Mouse (Mus musculus) testis, postnatal 10 days (tissue): Measurements from ENCODE around the gene Filip1l.

Experiments used
- DNase-seq: peaks from one replicate; pipeline ENCODE4 v3.0.0; 2021; ENCODE audit warnings: low spot score

Filip1l gene

DNA sequence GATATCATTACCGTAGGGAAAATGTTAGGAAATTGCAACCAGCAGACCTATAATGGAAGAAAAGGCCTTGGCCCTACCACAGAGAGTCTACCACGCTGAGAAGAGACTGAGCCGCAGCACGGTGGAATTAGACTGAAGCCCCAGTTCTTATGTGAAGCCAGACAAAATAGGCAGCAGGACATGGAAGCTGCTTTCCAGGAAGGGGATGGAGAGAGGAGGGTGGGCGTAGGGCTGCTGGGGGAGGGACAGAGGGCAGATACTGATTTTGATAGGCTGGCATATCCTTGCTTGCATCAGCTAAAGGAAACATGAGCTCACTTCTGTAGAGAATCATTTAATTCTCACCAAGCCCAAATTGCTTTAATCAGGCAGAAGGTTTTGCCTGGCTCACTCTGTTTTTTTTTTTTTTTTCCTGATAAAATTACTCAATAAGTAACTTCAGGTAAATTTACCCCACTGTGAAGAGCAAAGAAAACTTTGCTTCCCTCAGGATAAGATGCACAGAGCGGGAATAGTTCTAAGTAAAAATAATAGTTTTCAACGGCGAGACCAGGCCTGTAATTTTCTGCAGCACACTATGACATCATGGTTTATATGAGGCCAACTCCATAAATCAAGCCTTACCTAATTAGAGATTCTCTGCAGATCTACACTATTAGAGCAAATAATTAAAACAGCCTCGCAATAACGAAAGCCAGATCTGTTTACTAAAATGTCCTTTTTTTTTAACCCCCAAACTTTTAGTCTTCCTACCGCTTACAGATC lies 84.8 kb downstream of the Filip1l start:
- no peak for DNase-seq

DNA sequence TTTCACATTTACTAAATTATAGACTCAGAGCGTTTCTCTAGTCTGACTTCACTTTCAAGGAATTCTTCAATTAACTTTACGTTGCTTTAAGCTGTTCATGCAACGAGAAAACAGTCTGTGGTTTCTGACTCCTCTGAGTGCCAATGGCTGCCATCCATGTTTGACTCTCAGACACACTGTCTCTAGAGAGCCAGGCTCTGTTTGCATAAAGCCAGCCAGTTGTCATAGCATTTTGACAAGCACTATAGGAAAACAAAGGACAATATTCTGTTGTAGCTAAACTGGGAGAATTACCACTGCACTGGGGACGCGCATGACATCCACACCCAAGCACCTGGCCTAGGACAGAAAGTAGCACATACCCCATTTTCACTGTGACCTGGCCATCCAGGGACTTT lies 85.4 kb downstream of the Filip1l start:
- DNase-seq: no peak

DNA sequence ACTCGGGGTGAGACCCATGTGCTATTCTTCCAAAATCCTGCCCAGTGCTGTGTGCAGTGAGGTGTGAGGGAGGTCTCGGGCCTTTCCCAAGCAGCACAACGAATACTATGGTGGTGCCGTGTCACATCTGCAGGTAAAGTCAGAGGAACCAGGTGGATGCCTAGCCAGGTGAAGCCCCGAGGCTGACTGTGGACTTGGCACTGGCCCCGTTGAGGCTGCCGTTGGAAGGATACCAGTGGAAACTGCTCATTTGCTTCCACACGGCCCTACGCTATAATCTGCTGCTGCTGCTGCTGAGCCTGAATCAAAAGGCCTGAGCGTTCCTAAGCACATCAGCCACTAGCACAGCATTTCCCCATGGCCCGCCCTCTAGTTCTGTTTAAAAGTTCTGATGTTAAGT lies 86.3 kb downstream of the Filip1l start:
- no peak for DNase-seq

DNA sequence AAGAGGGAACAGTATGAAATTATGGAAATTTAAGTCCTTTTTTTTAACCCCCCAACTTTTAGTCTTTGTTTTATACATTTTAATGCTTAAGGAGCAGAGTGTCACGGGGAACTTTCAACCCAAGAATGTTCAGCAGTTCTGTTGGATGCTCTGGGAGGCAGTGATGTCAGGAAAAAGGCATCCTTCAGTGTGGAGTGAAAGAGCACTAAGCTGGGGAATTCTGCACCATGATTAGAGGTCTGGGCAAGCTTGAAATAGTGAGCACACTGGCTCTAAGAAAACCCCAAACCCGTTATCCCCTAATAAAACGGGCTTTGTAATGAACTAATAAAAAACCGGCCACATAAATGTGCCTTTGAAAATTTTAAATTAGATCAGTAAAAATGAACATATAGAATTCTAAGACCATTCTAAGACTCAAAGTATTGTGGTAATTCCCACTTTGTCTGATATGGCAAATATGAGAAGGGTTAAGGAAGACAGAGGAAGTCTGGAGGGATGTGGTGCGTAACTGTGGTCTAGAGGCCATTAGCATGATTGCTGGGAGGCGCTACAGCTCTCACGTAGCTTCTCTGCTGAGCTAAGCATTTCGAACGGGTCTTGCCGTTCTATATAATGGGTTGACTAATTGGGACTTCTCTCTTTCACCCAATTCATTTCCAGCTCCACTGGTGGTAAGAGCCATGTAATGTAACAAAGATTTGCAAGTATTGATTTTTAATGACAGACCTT lies 88.0 kb downstream of the Filip1l start:
- no peak for DNase-seq

DNA sequence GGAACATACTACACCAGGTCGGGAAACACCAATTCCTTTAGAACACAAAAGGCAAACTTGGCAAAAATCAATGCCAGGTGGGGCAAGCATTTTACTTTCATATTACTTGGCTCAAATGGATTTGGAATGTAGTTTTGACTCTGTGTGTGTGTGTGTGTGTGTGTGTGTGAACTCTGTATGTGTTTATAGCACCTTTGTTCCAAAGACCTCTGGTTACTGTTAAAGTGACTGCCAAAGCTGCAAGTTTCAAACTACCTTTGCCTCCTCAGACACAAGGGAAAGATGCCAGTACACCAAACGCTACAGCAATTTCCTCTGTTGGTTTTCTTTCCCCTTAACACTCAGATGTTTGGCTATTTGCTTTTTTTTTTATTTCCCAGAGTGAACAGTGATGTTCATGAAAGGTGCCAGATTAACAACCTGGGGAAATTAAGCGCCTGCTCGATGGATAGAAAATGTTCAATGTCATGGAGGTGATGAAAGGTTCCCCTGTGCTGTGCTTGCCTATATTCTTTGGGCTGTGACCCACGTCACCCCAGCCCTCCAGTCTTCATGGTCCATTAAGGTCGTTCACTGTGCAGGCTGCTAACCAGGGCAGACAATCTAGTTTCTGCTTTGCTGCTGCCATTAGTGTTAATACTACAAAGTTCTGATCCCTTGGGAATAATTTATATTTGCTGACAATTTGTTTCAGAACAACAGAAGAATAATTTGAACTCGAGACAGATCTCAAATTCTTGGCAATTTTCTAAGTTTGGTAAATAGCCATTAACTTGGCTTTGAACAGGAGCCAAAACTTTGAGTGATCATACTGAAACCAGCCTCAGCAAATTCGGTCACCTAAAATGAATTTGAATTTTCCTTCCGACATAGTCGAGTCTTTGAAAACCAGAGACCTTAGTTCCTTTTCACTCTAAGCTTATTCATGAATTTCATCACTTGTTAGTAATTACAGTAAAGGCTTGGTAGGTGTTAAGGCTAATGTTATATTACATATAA lies 92.5 kb downstream of the Filip1l start:
- DNase-seq: no peak

DNA sequence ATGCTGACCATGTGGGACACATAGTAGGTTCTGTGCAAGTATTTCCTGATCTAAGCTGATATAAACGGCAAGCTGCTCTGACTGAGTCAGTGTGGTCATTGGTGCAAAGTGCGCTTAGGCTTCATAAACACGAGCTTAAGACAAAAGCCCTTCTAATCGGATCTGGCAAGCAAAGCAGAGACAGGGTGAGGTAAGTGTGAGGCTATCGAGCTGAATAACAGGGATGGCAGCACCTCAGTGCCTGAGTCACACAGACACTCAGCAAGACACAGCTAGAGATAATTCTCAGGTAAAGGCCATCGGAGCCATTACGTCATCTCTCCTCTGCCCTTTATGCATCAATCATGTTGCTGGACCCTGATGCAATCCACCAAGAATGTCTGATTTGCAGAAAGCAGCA lies 100.1 kb downstream of the Filip1l start:
- DNase-seq: no peak

DNA sequence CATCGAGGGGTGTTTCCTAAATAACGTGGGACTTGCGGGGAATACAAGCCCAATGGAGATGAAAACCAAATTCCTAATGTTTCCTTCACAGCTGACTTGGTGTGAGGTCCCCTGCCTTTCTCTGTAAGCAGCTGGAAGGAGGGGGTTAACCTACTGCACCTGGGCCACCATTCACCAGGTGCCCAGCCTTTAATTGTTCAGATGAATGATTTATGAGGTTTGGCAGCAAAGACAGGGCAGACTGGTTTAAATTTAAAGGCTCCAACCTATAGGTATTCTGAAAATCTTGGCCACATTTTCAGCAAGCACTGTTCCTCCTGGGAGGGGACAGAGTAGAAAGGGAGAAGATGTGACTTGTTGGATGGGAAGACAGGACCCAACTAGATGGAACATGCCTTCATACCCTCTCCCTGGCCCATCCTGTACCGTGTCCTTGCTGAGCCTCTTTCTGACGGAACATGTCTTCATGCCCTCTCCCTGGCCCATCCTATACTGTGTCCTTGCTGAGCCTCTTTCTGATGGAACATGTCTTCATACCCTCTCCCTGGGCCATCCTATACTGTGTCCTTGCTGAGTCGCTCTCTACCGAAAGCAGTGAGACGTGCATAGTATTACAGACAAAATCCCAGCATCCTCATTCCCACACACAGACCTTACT lies 101.3 kb downstream of the Filip1l start:
- DNase-seq: no peak

DNA sequence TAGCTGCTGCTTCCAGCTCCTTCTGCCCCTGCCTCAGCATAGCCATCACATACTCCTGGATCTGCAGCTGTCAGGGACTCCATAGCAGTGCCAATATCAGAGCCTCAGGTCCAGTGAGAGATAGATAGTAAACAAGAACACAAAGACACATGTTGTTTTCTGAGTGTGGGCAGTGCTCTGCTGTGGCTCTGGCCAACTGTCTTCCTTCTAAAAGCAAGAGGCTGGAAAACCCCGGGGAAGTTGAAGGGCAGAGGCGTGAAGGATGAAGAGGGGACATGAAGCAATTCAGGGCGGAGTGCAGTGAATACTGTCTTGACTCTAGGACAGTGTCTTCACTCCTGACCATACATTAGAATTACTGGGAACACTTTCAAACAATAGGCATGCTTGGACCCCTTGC lies 102.7 kb downstream of the Filip1l start:
- DNase-seq: no peak

DNA sequence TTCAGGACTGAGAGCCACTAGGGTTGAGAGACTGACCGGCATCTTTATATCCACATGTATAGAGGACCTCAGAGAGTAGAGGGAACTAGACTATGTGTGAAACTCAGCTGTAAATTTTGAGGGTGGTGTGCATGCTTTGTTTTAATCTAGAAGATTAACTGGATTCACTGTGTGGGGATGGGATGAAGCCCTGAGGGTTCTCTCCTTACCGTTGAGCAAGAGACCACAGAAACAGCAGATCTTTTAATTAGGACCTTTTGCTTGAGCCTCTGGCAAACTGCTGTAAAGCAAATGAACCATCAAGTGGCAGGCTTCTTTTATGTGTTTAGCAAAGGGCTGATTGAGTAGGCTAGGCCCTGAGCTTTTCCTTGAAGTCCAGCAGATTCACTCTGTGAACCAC lies 103.1 kb downstream of the Filip1l start:
- no peak for DNase-seq

DNA sequence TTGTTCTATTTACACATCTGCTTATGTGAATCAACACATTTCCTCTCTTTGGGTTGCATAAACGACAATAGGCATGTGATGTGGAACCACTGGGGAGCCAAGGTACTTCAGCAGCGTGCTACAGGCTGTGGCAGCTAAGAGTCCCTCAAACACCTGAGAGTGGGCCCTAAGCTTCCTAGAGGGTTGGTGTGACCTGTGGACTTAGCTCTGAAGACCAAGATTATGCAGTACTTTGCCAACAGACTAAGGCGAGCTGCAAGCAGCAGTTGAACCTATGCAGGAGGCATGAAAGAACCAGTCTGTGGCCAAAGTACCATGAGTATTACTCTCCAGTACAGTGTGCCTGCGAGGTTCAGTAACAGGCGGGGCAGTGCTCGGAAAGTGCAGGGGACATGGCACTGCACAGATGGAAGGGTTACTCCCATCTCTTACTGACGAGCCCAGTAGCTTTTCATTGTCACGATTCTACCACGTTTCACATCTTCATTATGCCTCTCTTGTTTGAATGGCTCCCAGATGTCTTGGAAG lies 112.6 kb downstream of the Filip1l start:
- no peak for DNase-seq

DNA sequence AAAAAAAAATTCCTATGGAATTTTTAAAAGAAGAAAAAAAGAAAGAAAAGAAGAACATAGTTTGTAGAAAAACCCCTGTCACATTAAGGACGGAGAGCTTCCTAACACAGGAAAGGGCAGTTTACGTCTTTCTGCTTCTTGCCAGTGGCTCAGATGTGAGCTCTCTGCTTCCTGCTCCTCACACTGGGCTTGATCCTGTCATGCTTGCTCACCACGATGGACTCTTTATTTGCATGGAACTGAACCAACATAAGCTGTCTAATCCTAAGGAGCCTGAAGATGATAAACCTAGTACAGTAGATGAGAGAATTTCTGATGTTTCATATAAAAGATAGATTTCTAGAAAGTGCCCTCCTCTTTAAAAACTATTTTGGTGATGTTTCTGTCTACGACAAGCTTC lies 116.4 kb downstream of the Filip1l start:
- DNase-seq: no peak

DNA sequence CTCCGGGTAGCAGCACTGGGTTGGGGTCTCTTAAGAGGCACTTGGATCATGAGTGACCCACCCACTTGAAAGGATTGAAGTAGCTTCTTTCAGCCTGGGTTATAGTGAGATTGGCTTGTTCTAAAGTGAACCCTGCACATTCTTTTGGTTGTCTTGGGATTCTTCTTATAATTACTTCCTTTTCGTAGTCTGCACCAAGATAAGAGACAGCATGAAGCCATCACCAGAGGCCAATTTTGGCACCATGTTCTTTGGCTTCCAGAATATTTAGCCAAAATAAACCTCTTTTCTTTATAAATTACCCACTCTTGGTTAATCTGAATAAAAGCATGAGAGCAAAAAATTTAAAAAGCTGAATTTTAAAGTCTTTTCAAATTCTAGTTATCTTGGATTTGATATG lies 117.0 kb downstream of the Filip1l start:
- DNase-seq: no peak

DNA sequence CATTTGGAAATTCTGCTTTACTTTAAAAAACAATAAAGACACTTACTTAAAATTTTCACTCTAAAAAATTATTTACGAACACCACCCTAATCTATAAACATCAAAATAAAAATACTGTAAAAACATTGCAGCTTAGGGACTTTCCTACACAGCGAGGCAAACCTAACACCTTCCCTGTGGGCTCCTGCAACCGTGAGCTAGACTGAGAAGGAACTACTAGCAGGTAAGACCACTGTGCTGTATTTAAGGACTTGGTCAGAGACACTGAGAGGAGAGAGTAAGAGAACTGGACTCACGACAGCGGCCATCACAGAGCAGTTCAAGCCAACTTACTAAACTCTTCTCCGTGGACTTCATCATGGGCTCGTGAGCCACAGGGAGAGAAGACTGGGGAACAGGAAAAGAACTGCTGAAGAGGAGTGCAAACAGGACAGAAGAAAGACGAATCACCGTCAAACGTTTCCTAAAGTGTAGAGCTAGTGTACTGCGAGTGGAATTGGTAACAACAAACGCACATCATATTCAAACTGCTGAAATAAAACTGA lies 117.5 kb downstream of the Filip1l start:
- DNase-seq: no peak

DNA sequence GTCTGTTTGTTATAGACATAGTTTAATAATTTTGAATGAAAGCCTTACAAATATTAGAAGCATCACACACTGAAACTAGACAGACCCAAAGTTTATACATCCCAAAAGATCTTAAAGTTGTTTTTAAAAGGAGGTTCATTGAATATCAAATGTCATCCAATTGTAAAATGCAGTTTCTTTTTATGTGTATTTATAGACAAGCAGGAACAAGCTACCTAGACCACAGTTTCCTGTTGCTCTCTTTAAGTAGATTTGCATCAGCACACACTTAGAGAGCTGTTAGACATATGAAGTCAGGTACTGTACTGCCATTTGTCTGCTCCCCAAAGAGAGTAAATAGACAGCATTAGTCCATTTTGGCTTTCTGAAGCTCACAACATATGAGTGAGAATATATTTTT lies 118.2 kb downstream of the Filip1l start:
- DNase-seq: no peak

DNA sequence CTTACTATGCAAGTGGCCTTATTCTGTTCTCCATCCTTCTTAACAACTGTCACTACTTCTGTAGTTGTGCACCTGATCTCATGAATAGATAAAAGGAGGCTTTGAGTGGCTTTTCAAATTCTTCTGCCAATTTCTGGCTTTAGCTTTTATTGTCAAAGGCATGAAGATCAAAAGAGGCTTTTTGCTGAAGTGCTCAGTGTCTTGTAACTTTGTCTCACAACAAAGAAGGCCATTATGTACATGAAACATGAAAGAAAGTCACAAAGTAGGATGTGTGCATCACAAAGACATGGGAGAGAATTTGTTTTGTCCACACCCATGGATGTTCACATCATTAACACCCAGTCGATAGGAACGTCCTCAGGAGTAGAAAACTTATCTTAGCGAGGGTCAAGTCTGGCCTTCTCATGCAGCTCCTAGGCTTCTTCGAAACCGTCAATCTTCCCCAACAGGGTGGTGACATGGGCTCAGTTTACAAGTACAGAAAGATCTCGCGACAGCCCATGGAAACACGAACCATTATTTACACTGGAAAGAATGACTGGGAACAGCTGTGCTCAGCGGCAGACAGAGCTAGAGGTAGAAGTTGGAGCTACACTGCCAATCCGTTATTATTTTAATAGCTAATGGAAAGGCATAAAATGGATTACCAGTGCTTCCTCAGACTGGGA lies 120.7 kb downstream of the Filip1l start:
- no peak for DNase-seq

DNA sequence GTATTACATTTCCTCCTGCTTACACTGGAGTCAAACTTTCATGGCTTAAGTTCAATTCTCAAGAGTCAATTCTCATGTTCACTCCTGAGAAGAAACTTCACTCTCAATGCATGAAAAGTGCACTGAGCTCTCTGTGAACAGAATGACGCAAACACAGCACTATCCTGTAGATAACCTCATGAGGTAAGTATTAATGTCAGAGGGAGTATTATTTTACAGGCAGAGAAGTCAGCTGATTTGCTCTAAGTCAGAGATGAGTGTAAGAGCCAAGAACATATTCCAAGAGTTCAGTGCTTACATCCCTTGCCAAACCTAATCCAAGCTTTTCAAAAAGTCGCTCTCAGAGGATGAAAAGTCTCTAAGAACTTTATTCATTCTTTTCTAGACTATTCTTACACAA lies 125.6 kb downstream of the Filip1l start:
- DNase-seq: no peak

DNA sequence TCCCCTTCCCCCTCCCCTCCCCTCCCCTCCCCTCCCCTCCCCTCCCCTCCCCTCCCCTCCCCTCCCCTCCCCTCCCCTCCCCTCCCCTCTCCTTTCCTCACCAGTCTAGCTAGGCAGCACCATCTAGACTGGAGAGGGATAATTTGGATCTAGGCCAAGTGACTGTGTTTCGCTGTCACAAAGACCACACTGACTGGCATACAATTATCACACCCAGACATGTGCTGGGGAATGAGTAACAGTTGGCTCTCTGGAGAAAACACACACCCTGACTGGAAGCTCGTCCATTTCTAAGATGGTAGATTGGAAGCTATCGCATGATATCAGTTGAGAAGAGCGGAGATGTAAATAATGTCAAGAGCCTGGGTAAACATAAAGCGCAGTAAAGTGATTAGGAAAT lies 126.9 kb downstream of the Filip1l start:
- DNase-seq: no peak

DNA sequence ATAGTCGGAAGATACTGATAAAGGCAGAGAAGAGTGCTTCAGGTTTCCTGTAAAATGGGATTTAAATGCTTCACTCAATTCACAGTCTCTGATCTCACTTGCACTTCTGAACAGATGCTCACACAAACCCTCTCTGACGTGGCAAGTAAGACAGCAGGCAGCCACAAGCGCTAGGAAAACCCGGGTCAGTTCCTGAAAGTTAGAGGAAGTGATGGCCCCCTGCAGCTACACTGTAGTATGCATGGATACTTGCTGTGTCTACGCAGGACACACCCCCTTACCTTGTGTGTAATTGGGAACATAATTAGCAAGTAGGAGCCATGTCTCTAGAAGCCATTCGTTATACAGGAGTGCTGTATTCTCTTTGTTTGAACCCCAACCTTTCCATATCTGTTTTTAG lies 129.4 kb downstream of the Filip1l start:
- DNase-seq: no peak

DNA sequence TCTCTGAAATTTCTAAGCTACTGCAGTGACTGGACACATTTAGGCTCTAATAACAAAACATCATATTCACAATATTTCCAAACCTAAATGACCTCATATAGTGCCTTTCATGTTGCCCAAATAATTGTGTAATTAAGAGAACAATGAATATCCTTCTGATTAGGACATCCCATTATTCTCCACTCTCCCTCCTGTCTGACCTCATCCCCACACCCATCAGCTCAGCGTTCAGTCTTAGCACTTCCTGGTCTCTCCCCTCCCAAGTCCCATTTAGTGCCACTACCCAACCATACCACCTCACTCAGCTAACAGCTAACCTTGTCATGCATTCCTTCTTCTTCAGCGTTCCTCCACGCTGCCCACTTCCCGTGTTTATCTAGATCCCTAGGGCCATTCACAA lies 130.0 kb downstream of the Filip1l start:
- no peak for DNase-seq

DNA sequence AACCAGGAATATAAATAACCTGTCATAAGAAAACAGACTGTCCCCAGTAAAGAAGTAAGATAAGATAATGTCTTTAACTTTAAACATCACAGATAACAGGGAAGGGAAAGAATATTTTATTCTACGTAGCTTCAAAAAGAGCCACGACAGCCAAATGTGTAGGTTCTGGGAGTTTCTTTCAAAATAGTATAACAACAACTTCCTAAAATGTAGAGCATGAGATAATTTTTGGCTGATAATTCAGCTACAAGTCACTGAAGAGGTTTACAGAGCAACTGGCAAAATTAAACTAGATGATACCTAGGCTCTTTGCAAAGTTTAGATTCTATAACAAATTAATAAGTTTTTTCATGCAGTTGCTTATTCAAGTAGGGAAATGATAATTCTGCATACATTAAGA lies 130.6 kb downstream of the Filip1l start:
- DNase-seq: no peak
